Mouse (Mus musculus): ENCODE results near the gene Magea1.

GRCm38 (mm10) chrX:155098024-155098423, 8.4 kb upstream of the Magea1 start:
- no peak for TF ChIP-seq CTCF (IDR thresholded peaks at IDR 0.05; ENCODE audit: low read depth)
- TF ChIP-seq EP300 (IDR thresholded peaks at IDR 0.05; ENCODE audit: low read depth) = no peak
